Mouse (Mus musculus) adrenal gland, postnatal 4 days (tissue): ENCODE data around the gene Gm44503. TPM values are rescaled to one million over a fixed set of nuclear protein-coding genes. Genes with fewer than 3 reads are reported as not detected.

Experiments
- microRNA-seq: library from miRNA; unstranded; fragments of <30 nt; microRNA quantifications from one replicate; pipeline ENCODE4 v1.2.0, GENCODE M21; 2021
- total RNA-seq, 2 experiments: library from RNA; stranded (reverse); gene quantifications; 2 replicates each; pipeline ENCODE4 v1.2.3; 2021

Gene Gm44503
- total RNA-seq, 2 experiments from 2014 or later, result not detected

Small RNA genes lying within 50 kb of the gene (microRNA-seq; reads per million reads assigned to microRNA genes)
- gene Gm27353, result not detected

Other genes with a start within 250 kb of the Gm44503 start
- 1 to 10 TPM; 1.5 to 2.0 TPM for gene Prtg, start 152.0 kb upstream of the Gm44503 start, total RNA-seq
- gene Pygo1, start 33.2 kb upstream of the Gm44503 start, total RNA-seq, result 1 to 10 TPM; 7.4 to 7.7 TPM
- 1 to 10 TPM; 1.7 to 1.8 TPM for gene Dyx1c1, start 67 bp upstream of the Gm44503 start, total RNA-seq
- gene Ccpg1os, start 26.5 kb downstream of the Gm44503 start, total RNA-seq, result 10 to 100 TPM; 14.1 to 15.1 TPM
- gene Ccpg1, start 26.6 kb downstream of the Gm44503 start, total RNA-seq, result 10 to 100 TPM; 81.5 to 91.7 TPM
- 10 to 100 TPM; 18.8 to 20.4 TPM for gene Pigb, start 81.5 kb downstream of the Gm44503 start, total RNA-seq
- gene Rab27a, start 86.0 kb downstream of the Gm44503 start, total RNA-seq, result 10 to 100 TPM; 47.4 to 49.5 TPM
- gene Khdc3, start 143.0 kb downstream of the Gm44503 start, total RNA-seq, result 1 to 10 TPM; 1.3 to 1.5 TPM
- gene Gm20509, start 143.6 kb downstream of the Gm44503 start, total RNA-seq, result not detected
- 10 to 100 TPM; 71.7 to 73.9 TPM for gene Rsl24d1, start 154.6 kb downstream of the Gm44503 start, total RNA-seq